Mouse (Mus musculus) layer of hippocampus, adult 9-10 months (tissue): Measurements from ENCODE around the gene Lrrc10b.

ENCODE experiments used
- DNase-seq: peaks from one replicate; pipeline ENCODE4 v3.0.0; 2022; ENCODE audit warnings: low spot score

The Lrrc10b gene

GRCm38 (mm10) chr19:10456752-10457483, at the start of gene Lrrc10b:
Lrrc10b (minus strand) TSS chr19:10457473.
- no peak for DNase-seq

GRCm38 (mm10) chr19:10502571-10502970, 45.3 kb upstream of the Lrrc10b start:
- DNase-seq: no peak

GRCm38 (mm10) chr19:10500581-10500980, 43.3 kb upstream of the Lrrc10b start:
- DNase-seq: no peak

GRCm38 (mm10) chr19:10497512-10498160, 40.4 kb upstream of the Lrrc10b start:
- no peak for DNase-seq

- no peak for DNase-seq
Observed at GRCm38 (mm10) chr19:10496976-10497375, 39.7 kb upstream of the Lrrc10b start.

- no peak for DNase-seq
Observed at GRCm38 (mm10) chr19:10495670-10496069, 38.4 kb upstream of the Lrrc10b start.

GRCm38 (mm10) chr19:10486264-10486738, 29.0 kb upstream of the Lrrc10b start:
- DNase-seq: peak; percentile 73

GRCm38 (mm10) chr19:10482703-10483102, 25.4 kb upstream of the Lrrc10b start, which contains the start of gene Ppp1r32:
Ppp1r32 (minus strand) TSS chr19:10482928.
- no peak for DNase-seq

- DNase-seq: no peak
Observed at GRCm38 (mm10) chr19:10479541-10479940, 22.3 kb upstream of the Lrrc10b start.

GRCm38 (mm10) chr19:10473779-10474178, 16.5 kb upstream of the Lrrc10b start:
- DNase-seq: no peak

- no peak for DNase-seq
Observed at GRCm38 (mm10) chr19:10472958-10473357, 15.7 kb upstream of the Lrrc10b start.

- no peak for DNase-seq
Observed at GRCm38 (mm10) chr19:10469171-10469658, 11.9 kb upstream of the Lrrc10b start.

- DNase-seq: no peak
Observed at GRCm38 (mm10) chr19:10464427-10464826, 7.2 kb upstream of the Lrrc10b start.

- no peak for DNase-seq
Observed at GRCm38 (mm10) chr19:10461584-10461983, 4.3 kb upstream of the Lrrc10b start.

- no peak for DNase-seq
Observed at GRCm38 (mm10) chr19:10459907-10460306, 2.6 kb upstream of the Lrrc10b start.

- DNase-seq: no peak
Observed at GRCm38 (mm10) chr19:10458096-10458495, 823 bp upstream of the Lrrc10b start.

- DNase-seq: no peak
Observed at GRCm38 (mm10) chr19:10457484-10457800, 169 bp upstream of the Lrrc10b start.

GRCm38 (mm10) chr19:10455437-10455806, 1.9 kb downstream of the Lrrc10b start:
- no peak for DNase-seq

- no peak for DNase-seq
Observed at GRCm38 (mm10) chr19:10454718-10455436, 2.4 kb downstream of the Lrrc10b start.

- DNase-seq: peak; percentile 90
Observed at GRCm38 (mm10) chr19:10449708-10450107, 7.6 kb downstream of the Lrrc10b start.

GRCm38 (mm10) chr19:10449190-10449589, 8.1 kb downstream of the Lrrc10b start:
- DNase-seq: no peak

- DNase-seq: no peak
Observed at GRCm38 (mm10) chr19:10448275-10448674, 9.0 kb downstream of the Lrrc10b start.
